Mouse (Mus musculus) embryonic facial prominence, embryonic 14.5 days (tissue): ENCODE measurements around the gene Snrpg. TPM values are rescaled to one million over a fixed set of nuclear protein-coding genes. Genes with fewer than 3 reads are reported as not detected.

Experiments used
- ATAC-seq: fragments of 200-750 bp; cut with Nextera tagmentation; 2 replicates; pipeline ENCODE4 v1.8.0; 2017; ENCODE audit warnings: low read depth, moderate number of reproducible peaks, moderate TSS enrichment
- DNase-seq: peaks from one replicate; pipeline ENCODE4 v3.0.0-alpha.2; 2015; ENCODE audit warnings: low spot score
- H3K27ac ChIP-seq: fragments of 300-500 bp; sonication (generic); replicated peaks from 2 replicates; pipeline ENCODE4 v1.5.1; 2014; ENCODE audit warnings: low read depth, mild to moderate bottlenecking, low read length, moderate library complexity
- H3K27me3 ChIP-seq: fragments of 300-500 bp; sonication (generic); replicated peaks from 2 replicates; pipeline ENCODE4 v1.6.1; 2014; ENCODE audit warnings: low read length; ENCODE audit not compliant: control insufficient read depth, insufficient read depth
- H3K36me3 ChIP-seq: fragments of 300-500 bp; sonication (generic); 2 replicates; pipeline ENCODE4 v1.6.1; 2014; ENCODE audit warnings: low read length, mixed read lengths; ENCODE audit not compliant: control insufficient read depth, insufficient read depth
- H3K4me1 ChIP-seq: fragments of 300-500 bp; sonication (generic); 2 replicates; pipeline ENCODE4 v1.6.1; 2014; ENCODE audit warnings: antibody characterized with exemption, low read length; ENCODE audit not compliant: control insufficient read depth, insufficient read depth
- H3K4me2 ChIP-seq: fragments of 300-500 bp; sonication (generic); 2 replicates; pipeline ENCODE4 v1.6.1; 2014; ENCODE audit warnings: low read depth, mild to moderate bottlenecking, low read length, moderate library complexity, mixed read lengths
- H3K4me3 ChIP-seq: fragments of 300-500 bp; sonication (generic); 2 replicates; pipeline ENCODE4 v1.5.1; 2014; ENCODE audit warnings: low read depth, mild to moderate bottlenecking, low read length
- H3K9ac ChIP-seq: fragments of 300-500 bp; sonication (generic); 2 replicates; pipeline ENCODE4 v1.6.1; 2014; ENCODE audit warnings: low read depth, mild to moderate bottlenecking, low read length, moderate library complexity, mixed read lengths
- H3K9me3 ChIP-seq: fragments of 300-500 bp; sonication (generic); 2 replicates; pipeline ENCODE4 v1.6.1; 2016; ENCODE audit warnings: low read length; ENCODE audit not compliant: control insufficient read depth
- WGBS: fragments of 180-500 bp; shearing (Covaris S2); extraction: QIAGEN DNeasy Blood & Tissue Kit; methylation state at CpG from one replicate; pipeline ENCODE4 v1.1.7; 2014; 5-methylcytosine and 5-hydroxymethylcytosine counted together
- polyA plus RNA-seq: library from polyadenylated mRNA; unstranded; fragments of >200 nt; fragmentation: Nextera tagmentation; extraction: Ambion mirVana; gene quantifications from 2 replicates; pipeline ENCODE4 v1.2.1, GENCODE M21; 2014

The Snrpg gene
- polyA plus RNA-seq, 1 experiment from 2014 or later, result 600 TPM

- no peaks in the 10 kb centered on the region for H3K27me3 ChIP-seq
- no peak overlapping the region for H3K4me3 ChIP-seq
- H3K36me3 ChIP-seq, result peaks cover 74% of the 10 kb centered on the region
- no peak overlapping the region for H3K9ac ChIP-seq
- H3K9me3 ChIP-seq, result no peaks in the 10 kb centered on the region
- H3K27ac ChIP-seq, result no peak overlapping the region
- DNase-seq (no peak), ATAC-seq (no peak)
- 79% methylated on average over 18 of the region's 18 CpGs for WGBS
- no peak overlapping the region for H3K4me2 ChIP-seq
- H3K4me1 ChIP-seq, result no peaks in the 10 kb centered on the region
Measured at GRCm38 (mm10) chr6:86388461-86388860, 17.4 kb downstream of the Snrpg start.

- DNase-seq (no peak), ATAC-seq (no peak)
- no peaks in the 10 kb centered on the region for H3K9me3 ChIP-seq
- no peak overlapping the region for H3K4me2 ChIP-seq
- H3K4me1 ChIP-seq, result peaks cover 13% of the 10 kb centered on the region; the same call in 1 of the 2 replicates
- no peak overlapping the region for H3K27ac ChIP-seq
- H3K9ac ChIP-seq, result no peak overlapping the region
- H3K27me3 ChIP-seq, result no peaks in the 10 kb centered on the region
- peaks cover 71% of the 10 kb centered on the region for H3K36me3 ChIP-seq
- 98% methylated on average over 5 of the region's 5 CpGs for WGBS
- no peak overlapping the region for H3K4me3 ChIP-seq
Measured at GRCm38 (mm10) chr6:86391326-86391725, 20.2 kb downstream of the Snrpg start.

- WGBS, result 92% methylated on average over 1 of the region's 1 CpGs
- H3K36me3 ChIP-seq, result peaks cover 53% of the 10 kb centered on the region
- H3K4me1 ChIP-seq, result peaks cover 13% of the 10 kb centered on the region; the same call in 1 of the 2 replicates
- ATAC-seq, result no peak
- no peak overlapping the region for H3K9ac ChIP-seq
- H3K4me3 ChIP-seq, result no peak overlapping the region
- H3K9me3 ChIP-seq, result no peaks in the 10 kb centered on the region
- no peak overlapping the region for H3K27ac ChIP-seq
- no peak for DNase-seq
- no peak overlapping the region for H3K4me2 ChIP-seq
- H3K27me3 ChIP-seq, result no peaks in the 10 kb centered on the region
Measured at GRCm38 (mm10) chr6:86393187-86393586, 22.1 kb downstream of the Snrpg start.

GRCm38 (mm10) chr6:86394078-86394720 is 23.1 kb downstream of the Snrpg start:
- no peaks in the 10 kb centered on the region for H3K9me3 ChIP-seq
- H3K9ac ChIP-seq, result no peak overlapping the region
- WGBS, result 83% methylated on average over 17 of the region's 17 CpGs
- H3K36me3 ChIP-seq, result peaks cover 43% of the 10 kb centered on the region
- ATAC-seq, result no peak
- no peak overlapping the region for H3K4me3 ChIP-seq
- H3K4me2 ChIP-seq, result no peak overlapping the region; the same call in 1 of the 2 replicates
- H3K27ac ChIP-seq, result no peak overlapping the region
- DNase-seq, result peak; percentile 44
- no peaks in the 10 kb centered on the region for H3K27me3 ChIP-seq
- H3K4me1 ChIP-seq, result peaks cover 13% of the 10 kb centered on the region; the same call in 1 of the 2 replicates

DNA sequence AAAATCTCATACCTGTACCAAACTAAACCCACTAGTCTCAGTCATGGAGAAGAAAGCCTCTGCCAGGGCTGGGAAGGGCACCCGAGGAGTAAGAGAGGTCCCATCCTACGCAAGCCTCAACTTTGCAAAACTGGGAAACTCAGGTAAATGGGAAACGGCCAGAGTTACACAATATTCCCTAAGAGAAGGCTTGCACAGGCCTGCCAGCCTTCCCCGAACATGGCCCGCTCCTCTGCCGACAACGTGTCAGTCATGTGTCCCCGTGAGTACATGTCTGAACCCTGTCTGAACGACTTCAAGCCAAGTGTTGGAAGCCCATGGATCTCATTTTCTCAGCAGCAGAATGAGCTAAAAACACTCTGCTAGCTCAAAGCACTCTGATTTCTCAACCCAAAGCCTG is 23.9 kb downstream of the Snrpg start:
- ATAC-seq (no peak), DNase-seq (peak; percentile 46)
- 66% methylated on average over 9 of the region's 9 CpGs for WGBS
- Histone ChIP-seq H3K4me2 (peak overlapping the region; percentile 77), H3K4me3 (0 out of 2 replicates have a peak overlapping the region, but pooled peaks have one; percentile 1), H3K9me3 (no peaks in the 10 kb centered on the region), H3K27ac (no peak overlapping the region), H3K4me1 (peaks cover 13% of the 10 kb centered on the region; the same call in 1 of the 2 replicates), H3K9ac (peak overlapping the region; percentile 80; the same call in 1 of the 2 replicates), H3K27me3 (no peaks in the 10 kb centered on the region), H3K36me3 (peaks cover 35% of the 10 kb centered on the region)

DNA sequence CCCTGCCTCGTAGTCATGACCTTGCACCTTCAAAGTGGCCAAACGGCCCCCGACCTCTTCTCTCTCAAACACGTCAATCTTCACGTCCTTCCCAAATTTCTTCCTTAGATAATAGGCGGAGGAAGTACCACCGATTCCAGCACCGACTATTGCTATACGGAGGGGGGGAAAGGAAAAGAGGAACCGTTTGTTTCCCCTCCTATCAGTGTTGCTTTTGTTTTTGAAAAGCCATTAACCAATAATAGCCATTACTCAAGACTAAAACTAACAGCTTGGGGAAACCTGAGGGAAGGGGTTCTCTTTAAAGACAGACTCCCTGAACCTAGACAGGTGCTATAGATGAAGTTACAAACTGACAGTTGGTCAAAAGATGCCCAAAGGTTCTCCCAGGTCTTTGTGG is 24.9 kb downstream of the Snrpg start:
- Histone ChIP-seq H3K4me2 (peak overlapping the region; percentile 77), H3K27me3 (no peaks in the 10 kb centered on the region), H3K4me3 (peak overlapping the region; percentile 87), H3K4me1 (peaks cover 13% of the 10 kb centered on the region; the same call in 1 of the 2 replicates), H3K27ac (no peak overlapping the region), H3K9me3 (no peaks in the 10 kb centered on the region), H3K36me3 (peaks cover 26% of the 10 kb centered on the region), H3K9ac (peak overlapping the region; percentile 80)
- WGBS, result 32% methylated on average over 10 of the region's 10 CpGs
- DNase-seq (no peak), ATAC-seq (no peak)

DNA sequence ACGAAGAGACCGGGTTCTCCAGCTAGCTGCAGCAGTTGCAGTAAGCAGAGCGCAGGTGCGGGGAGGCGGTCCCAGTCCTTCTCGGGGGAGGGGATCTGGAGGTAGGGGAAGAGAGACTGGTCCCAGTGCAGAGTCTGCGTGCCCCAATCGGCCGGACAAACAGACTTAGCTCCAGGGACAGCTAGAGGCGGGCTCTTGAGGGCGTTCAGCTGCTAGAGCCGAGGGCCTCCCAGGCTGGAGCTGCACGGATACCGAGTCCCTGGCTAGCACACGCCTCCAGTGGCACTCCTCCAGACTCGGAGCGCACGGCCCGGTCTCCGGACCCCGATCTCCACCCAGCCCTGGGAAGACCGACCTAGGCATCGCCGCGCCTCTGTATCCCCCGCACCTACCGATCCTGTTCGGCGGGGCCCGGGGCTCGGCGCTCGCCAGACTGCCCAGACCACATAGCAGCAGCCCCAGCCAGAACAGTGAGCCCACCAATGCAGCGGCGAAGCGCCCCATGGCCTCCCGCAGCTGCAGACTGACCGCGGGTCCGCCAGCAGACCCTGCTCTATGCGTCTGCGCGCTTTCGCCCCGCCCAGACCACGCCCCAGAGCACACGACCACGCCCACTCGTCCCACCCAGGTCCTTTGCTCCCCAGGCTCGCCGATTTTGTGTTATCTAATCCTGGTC is 25.6 kb downstream of the Snrpg start, which contains the start of gene Pcyox1:
Gene Pcyox1, minus strand, starts transcription at position 574 of the 676 bp plus-strand sequence.
- Histone ChIP-seq H3K9me3 (no peaks in the 10 kb centered on the region), H3K27me3 (no peaks in the 10 kb centered on the region), H3K9ac (peak within 1 kb of the TSS; percentile 80), H3K4me3 (peak within 1 kb of the TSS; percentile 87), H3K27ac (peak within 1 kb of the TSS; percentile 86), H3K4me2 (peak within 1 kb of the TSS; percentile 77), H3K36me3 (peaks cover 18% of the 10 kb centered on the region), H3K4me1 (peaks cover 13% of the 10 kb centered on the region; the same call in 1 of the 2 replicates)
- WGBS, result 0% methylated on average over 32 of the region's 51 CpGs
- DNase-seq (peak; percentile 93), ATAC-seq (peak; percentile 95)

DNA sequence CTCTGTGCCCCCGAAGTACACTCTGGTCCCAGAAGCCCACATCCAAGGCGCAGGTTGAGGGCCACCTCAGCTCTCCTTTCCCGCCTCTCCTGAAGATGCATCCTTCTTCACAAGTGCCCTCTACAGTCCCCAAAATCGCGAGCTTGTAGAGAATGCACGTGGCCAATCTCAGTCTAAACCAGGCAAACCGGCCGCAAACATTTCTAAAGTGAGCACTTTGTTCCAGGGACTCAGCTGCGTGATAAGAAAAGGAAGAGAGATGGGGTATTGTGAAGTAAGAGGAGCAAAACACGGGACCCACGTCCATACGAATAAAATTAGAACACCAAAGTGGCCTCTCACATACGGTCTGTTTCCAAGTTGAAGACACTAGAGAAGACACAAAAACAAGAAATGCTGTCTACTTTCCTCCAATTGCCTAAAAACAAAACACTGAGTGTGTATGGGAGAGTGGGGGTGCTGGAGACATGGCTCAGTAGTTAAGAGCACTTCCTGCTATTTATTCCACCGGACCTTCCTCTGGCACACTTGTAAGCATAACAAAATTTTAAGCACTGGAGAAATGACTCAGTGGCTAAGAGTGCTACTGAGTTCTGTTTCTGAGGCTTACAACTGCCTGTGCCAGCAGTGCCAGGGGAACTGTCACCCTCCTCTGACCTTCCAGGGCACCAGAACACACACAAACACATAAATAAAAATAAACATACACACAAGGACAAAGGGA is 26.3 kb downstream of the Snrpg start:
- 4% methylated on average over 14 of the region's 14 CpGs for WGBS
- Histone ChIP-seq H3K27me3 (no peaks in the 10 kb centered on the region), H3K4me3 (peak overlapping the region; percentile 87), H3K4me2 (peak overlapping the region; percentile 77), H3K4me1 (peaks cover 13% of the 10 kb centered on the region; the same call in 1 of the 2 replicates), H3K9me3 (no peaks in the 10 kb centered on the region), H3K9ac (peak overlapping the region; percentile 80), H3K27ac (peak overlapping the region; percentile 86), H3K36me3 (peaks cover 13% of the 10 kb centered on the region; the same call in 1 of the 2 replicates)
- DNase-seq (no peak), ATAC-seq (peak; percentile 15)
